ENCODE assay signal across 10 mouse cellular contexts in genomic region chr7:126174863-126175262, GRCm38 (mm10).
"Had no signal": no experiment of that assay in that cellular context is flagged by ENCODE, and none has a peak within 500 bp of the region (broad histone marks: within the 10 kb centered on the region; RNA-seq: fewer than 3 reads in every experiment).

No protein-coding gene starts in this region.

- H3K27me3 ChIP-seq: intestine, embryonic 15.5 days; limb, embryonic 12.5 days; midbrain, embryonic 13.5 days had no signal

- DNase-seq: kidney, adult 8-10 months; kidney, postnatal 25 days; liver; lung, postnatal 10 days; right cerebral cortex, postnatal 14 days; thymus, postnatal 36 days had no signal

- H3K9me3 ChIP-seq: intestine, embryonic 15.5 days; limb, embryonic 12.5 days; midbrain, embryonic 13.5 days had no signal

- H3K4me3 ChIP-seq: intestine, embryonic 15.5 days; limb, embryonic 12.5 days; midbrain, embryonic 13.5 days had no signal

- H3K4me2 ChIP-seq: intestine, embryonic 15.5 days; limb, embryonic 12.5 days; midbrain, embryonic 13.5 days had no signal

- H3K27ac ChIP-seq: intestine, embryonic 15.5 days; limb, embryonic 12.5 days; macrophage; midbrain, embryonic 13.5 days had no signal

- H3K4me1 ChIP-seq: intestine, embryonic 15.5 days; limb, embryonic 12.5 days had no signal

- ATAC-seq: intestine, embryonic 15.5 days; midbrain, embryonic 13.5 days had no signal

- H3K9ac ChIP-seq: intestine, embryonic 15.5 days; limb, embryonic 12.5 days; midbrain, embryonic 13.5 days had no signal
